Mouse (Mus musculus) olfactory bulb, adult 2 months (tissue): Measurements from ENCODE around the gene 4930558K02Rik.

ENCODE experiments used
- CTCF ChIP-seq: fragments of 200-500 bp; IDR thresholded peaks from 2 replicates; pipeline ENCODE4 v1.5.1; 2012; ENCODE audit warnings: low read depth, mild to moderate bottlenecking, low read length, moderate library complexity; ENCODE audit not compliant: insufficient read depth
- POLR2A ChIP-seq: fragments of 200-500 bp; IDR thresholded peaks from 2 replicates; pipeline ENCODE4 v1.6.1; 2012; ENCODE audit warnings: mild to moderate bottlenecking, low read depth, low read length, moderate library complexity; ENCODE audit not compliant: insufficient read depth

GRCm38 (mm10) chr1:162023681-162024270 is 44.3 kb upstream of the 4930558K02Rik start:
- no peak for TF ChIP-seq CTCF
- no peak for TF ChIP-seq POLR2A
